12 mouse cellular contexts compared by ENCODE assay signal in genomic region chr6:91182075-91182490, GRCm38 (mm10). TPM values are rescaled to one million over a fixed set of nuclear protein-coding genes. Genes with fewer than 3 reads are reported as not detected.
"Had no signal": no experiment of that assay in that cellular context is flagged by ENCODE, and none has a peak within 500 bp of the region (broad histone marks: within the 10 kb centered on the region; RNA-seq: fewer than 3 reads in every experiment).

No protein-coding gene starts in this region.

- H3K9ac ChIP-seq: kidney, embryonic 15.5 days; liver, embryonic 12.5 days; lung, embryonic 14.5 days; midbrain, embryonic 15.5 days; neural tube, embryonic 13.5 days had no signal

- H3K9me3 ChIP-seq: kidney, embryonic 15.5 days; liver, embryonic 12.5 days; midbrain, embryonic 10.5 days; midbrain, embryonic 15.5 days; neural tube, embryonic 13.5 days had no signal

- H3K27me3 ChIP-seq: kidney, embryonic 15.5 days; midbrain, embryonic 15.5 days; neural tube, embryonic 13.5 days had no signal

- DNase-seq: lung, embryonic 14.5 days; retina, postnatal 1 day; right cerebral cortex, postnatal 25 days; thymus, postnatal 14 days had no signal

- ATAC-seq: liver, embryonic 12.5 days; midbrain, embryonic 15.5 days had no signal

- H3K4me3 ChIP-seq: kidney, embryonic 15.5 days; liver, embryonic 12.5 days; midbrain, embryonic 10.5 days; midbrain, embryonic 15.5 days; neural tube, embryonic 13.5 days had no signal

- H3K27ac ChIP-seq: kidney, embryonic 15.5 days; liver, embryonic 12.5 days; midbrain, embryonic 10.5 days; midbrain, embryonic 15.5 days; neural tube, embryonic 13.5 days; stomach, postnatal 0 days had no signal

- H3K36me3 ChIP-seq: kidney, embryonic 15.5 days; liver, embryonic 12.5 days; midbrain, embryonic 10.5 days; midbrain, embryonic 15.5 days; neural tube, embryonic 13.5 days had no signal

- H3K4me2 ChIP-seq: kidney, embryonic 15.5 days; liver, embryonic 12.5 days; lung, embryonic 14.5 days; midbrain, embryonic 15.5 days; neural tube, embryonic 13.5 days had no signal

- H3K4me1 ChIP-seq: kidney, embryonic 15.5 days; midbrain, embryonic 15.5 days had no signal

RNA-seq across cellular contexts. Expression of gene Fbln2, which starts 30.2 kb away (rescaled TPM):
- total RNA-seq: megakaryocyte, adult 5-6 weeks; monocyte, adult 5-6 weeks had no signal
